Mouse (Mus musculus): Measurements from ENCODE around the gene Itgb1bp2. TPM values are rescaled to one million over a fixed set of nuclear protein-coding genes. Genes with fewer than 3 reads are reported as not detected.
A peak's percentile ranks its signal among the peaks of the same experiment; 100 is the strongest.

Gene Itgb1bp2
- 30.0 and 31.3 TPM in 2 replicates for polyA plus RNA-seq (2015; fragmentation: Nextera tagmentation; extraction: Ambion mirVana)

- Histone ChIP-seq H3K9me3 (no peaks in the 10 kb centered on the region), H3K36me3 (peaks cover 70% of the 10 kb centered on the region), H3K4me1 (no peaks in the 10 kb centered on the region), H3K4me2 (replicated peaks) (no peak within 1 kb of the TSS), H3K4me3 (no peak within 1 kb of the TSS), H3K27me3 (peaks cover 4% of the 10 kb centered on the region; the same call in 1 of the 2 replicates), H3K9ac (no peak within 1 kb of the TSS), H3K27ac (no peak within 1 kb of the TSS)
- no peak for ATAC-seq (ENCODE audit: low FRiP score, low read depth)
- WGBS = 84% methylated on average over 4 of the region's 4 CpGs
Observed at GRCm38 (mm10) chrX:101448886-101449475, at the start of gene Itgb1bp2. Itgb1bp2 (plus strand) TSS chrX:101449088.

GRCm38 (mm10) chrX:101418946-101419724 is 29.8 kb upstream of the Itgb1bp2 start:
- WGBS = 25% methylated on average over 32 of the region's 36 CpGs
- Histone ChIP-seq H3K4me1 (peaks cover 15% of the 10 kb centered on the region), H3K27ac (peak overlapping the region; percentile 76; the same call in 1 of the 2 replicates), H3K4me3 (peak overlapping the region; percentile 59), H3K9me3 (no peaks in the 10 kb centered on the region), H3K27me3 (peaks cover 12% of the 10 kb centered on the region; the same call in 1 of the 2 replicates), H3K9ac (peak overlapping the region; percentile 74), H3K36me3 (peaks cover 19% of the 10 kb centered on the region), H3K4me2 (replicated peaks) (peak overlapping the region; percentile 74)
- ATAC-seq (ENCODE audit: low FRiP score, low read depth) = peak; percentile 6; the same call in 1 of the 2 replicates

- Histone ChIP-seq H3K27me3 (peaks cover 12% of the 10 kb centered on the region; the same call in 1 of the 2 replicates), H3K27ac (peak overlapping the region; percentile 76; the same call in 1 of the 2 replicates), H3K9me3 (no peaks in the 10 kb centered on the region), H3K36me3 (peaks cover 12% of the 10 kb centered on the region), H3K4me2 (replicated peaks) (peak overlapping the region; percentile 74), H3K9ac (peak overlapping the region; percentile 74), H3K4me3 (peak overlapping the region; percentile 59), H3K4me1 (peaks cover 15% of the 10 kb centered on the region)
- 21% methylated on average over 51 of the region's 54 CpGs for WGBS
- ATAC-seq (ENCODE audit: low FRiP score, low read depth) = peak; percentile 95
Observed at GRCm38 (mm10) chrX:101419725-101420699, 28.9 kb upstream of the Itgb1bp2 start.

GRCm38 (mm10) chrX:101420700-101421095 is 28.2 kb upstream of the Itgb1bp2 start, which contains the start of gene Zmym3:
Zmym3 (minus strand) TSS chrX:101420849.
- Histone ChIP-seq H3K27ac (peak within 1 kb of the TSS; percentile 76; the same call in 1 of the 2 replicates), H3K9ac (peak within 1 kb of the TSS; percentile 74), H3K27me3 (peaks cover 12% of the 10 kb centered on the region; the same call in 1 of the 2 replicates), H3K4me3 (peak within 1 kb of the TSS; percentile 59), H3K4me2 (replicated peaks) (peak within 1 kb of the TSS; percentile 62), H3K36me3 (peaks cover 7% of the 10 kb centered on the region), H3K9me3 (no peaks in the 10 kb centered on the region), H3K4me1 (peaks cover 15% of the 10 kb centered on the region)
- WGBS = 24% methylated on average over 4 of the region's 4 CpGs
- ATAC-seq (ENCODE audit: low FRiP score, low read depth) = no peak

- Histone ChIP-seq H3K27me3 (peaks cover 12% of the 10 kb centered on the region; the same call in 1 of the 2 replicates), H3K36me3 (no peaks in the 10 kb centered on the region), H3K9ac (no peak overlapping the region), H3K4me2 (replicated peaks) (no peak overlapping the region), H3K4me3 (no peak overlapping the region), H3K27ac (no peak overlapping the region), H3K9me3 (no peaks in the 10 kb centered on the region), H3K4me1 (peaks cover 6% of the 10 kb centered on the region)
- no peak for ATAC-seq (ENCODE audit: low FRiP score, low read depth)
- WGBS = 81% methylated on average over 2 of the region's 2 CpGs
Observed at GRCm38 (mm10) chrX:101423462-101423861, 25.4 kb upstream of the Itgb1bp2 start.

GRCm38 (mm10) chrX:101427774-101428173 is 21.1 kb upstream of the Itgb1bp2 start:
- Histone ChIP-seq H3K27ac (no peak overlapping the region), H3K27me3 (peaks cover 4% of the 10 kb centered on the region; the same call in 1 of the 2 replicates), H3K9me3 (no peaks in the 10 kb centered on the region), H3K4me1 (no peaks in the 10 kb centered on the region), H3K4me3 (no peak overlapping the region), H3K36me3 (peaks cover 4% of the 10 kb centered on the region; the same call in 1 of the 2 replicates), H3K9ac (no peak overlapping the region), H3K4me2 (replicated peaks) (no peak overlapping the region)
- no peak for ATAC-seq (ENCODE audit: low FRiP score, low read depth)
- 0% methylated on average over 1 of the region's 1 CpGs for WGBS

GRCm38 (mm10) chrX:101428785-101429141 is 20.1 kb upstream of the Itgb1bp2 start:
- Histone ChIP-seq H3K4me2 (replicated peaks) (peak overlapping the region; percentile 56), H3K27me3 (peaks cover 4% of the 10 kb centered on the region; the same call in 1 of the 2 replicates), H3K9me3 (no peaks in the 10 kb centered on the region), H3K36me3 (peaks cover 8% of the 10 kb centered on the region; the same call in 1 of the 2 replicates), H3K4me1 (no peaks in the 10 kb centered on the region), H3K27ac (peak overlapping the region; percentile 83; the same call in 1 of the 2 replicates), H3K9ac (no peak overlapping the region), H3K4me3 (peak overlapping the region; percentile 65)
- WGBS = 22% methylated on average over 7 of the region's 7 CpGs
- no peak for ATAC-seq (ENCODE audit: low FRiP score, low read depth)

- H3K27ac ChIP-seq = peak within 1 kb of the TSS; percentile 96
- H3K9ac ChIP-seq = peak within 1 kb of the TSS; percentile 87
- H3K9me3 ChIP-seq = no peaks in the 10 kb centered on the region
- no peaks in the 10 kb centered on the region for H3K4me1 ChIP-seq
- peak within 1 kb of the TSS; percentile 65 for H3K4me3 ChIP-seq
- peaks cover 8% of the 10 kb centered on the region; the same call in 1 of the 2 replicates for H3K36me3 ChIP-seq
- peaks cover 4% of the 10 kb centered on the region; the same call in 1 of the 2 replicates for H3K27me3 ChIP-seq
- WGBS = 12% methylated on average over 51 of the region's 51 CpGs
- peak within 1 kb of the TSS; percentile 60 for H3K4me2 ChIP-seq (replicated peaks)
- peak; percentile 97 for ATAC-seq (ENCODE audit: low FRiP score, low read depth)
Observed at GRCm38 (mm10) chrX:101429142-101429949, 19.5 kb upstream of the Itgb1bp2 start, which contains the start of gene Nono. Nono (plus strand) TSS chrX:101429318.

- WGBS = 19% methylated on average over 14 of the region's 14 CpGs
- peak overlapping the region; percentile 60 for H3K4me2 ChIP-seq (replicated peaks)
- H3K9me3 ChIP-seq = no peaks in the 10 kb centered on the region
- peak; percentile 33; the same call in 1 of the 2 replicates for ATAC-seq (ENCODE audit: low FRiP score, low read depth)
- peak overlapping the region; percentile 65 for H3K4me3 ChIP-seq
- H3K36me3 ChIP-seq = peaks cover 12% of the 10 kb centered on the region; the same call in 1 of the 2 replicates
- H3K9ac ChIP-seq = peak overlapping the region; percentile 87
- H3K27me3 ChIP-seq = peaks cover 4% of the 10 kb centered on the region; the same call in 1 of the 2 replicates
- H3K27ac ChIP-seq = peak overlapping the region; percentile 96
- H3K4me1 ChIP-seq = no peaks in the 10 kb centered on the region
Observed at GRCm38 (mm10) chrX:101429976-101430375, 18.9 kb upstream of the Itgb1bp2 start.

GRCm38 (mm10) chrX:101451147-101451546 is 2.3 kb downstream of the Itgb1bp2 start:
- H3K4me3 ChIP-seq = no peak overlapping the region
- no peak overlapping the region for H3K27ac ChIP-seq
- no peak overlapping the region for H3K9ac ChIP-seq
- H3K27me3 ChIP-seq = peaks cover 4% of the 10 kb centered on the region; the same call in 1 of the 2 replicates
- H3K9me3 ChIP-seq = no peaks in the 10 kb centered on the region
- ATAC-seq (ENCODE audit: low FRiP score, low read depth) = no peak
- peaks cover 50% of the 10 kb centered on the region for H3K36me3 ChIP-seq
- H3K4me2 ChIP-seq (replicated peaks) = no peak overlapping the region
- 71% methylated on average over 1 of the region's 1 CpGs for WGBS
- no peaks in the 10 kb centered on the region for H3K4me1 ChIP-seq
